ENCODE assay signal across 7 mouse cellular contexts in genomic region chr9:51766175-51767062, GRCm38 (mm10). TPM values are rescaled to one million over a fixed set of nuclear protein-coding genes. Genes with fewer than 3 reads are reported as not detected.
DNase-seq lines count a peak whose midpoint lies in the region; ATAC-seq and TF ChIP-seq lines count a peak whose summit lies in the region.

No protein-coding gene starts in this region.

- H3K4me2 ChIP-seq in heart, postnatal 0 days (ENCODE audit: low read depth, low read length): peak overlapping the region; percentile 96
- H3K4me2 ChIP-seq in midbrain, postnatal 0 days (ENCODE audit: low read depth, low read length, poor library complexity, severe bottlenecking): peak overlapping the region; percentile 67

- no peak overlapping the region for H3K9ac ChIP-seq in heart, postnatal 0 days (replicated peaks; ENCODE audit: low read depth, low read length)
- H3K9ac ChIP-seq in midbrain, postnatal 0 days (replicated peaks; ENCODE audit: low read length, poor library complexity, severe bottlenecking): peak overlapping the region; percentile 97

- no peak for TF ChIP-seq CTCF in heart, postnatal 0 days (IDR thresholded peaks at IDR 0.05; ENCODE audit: low read depth)
- TF ChIP-seq CTCF in midbrain, postnatal 0 days (IDR thresholded peaks at IDR 0.05): no peak; the same call in 1 of the 2 replicates

- WGBS in heart, postnatal 0 days: under 1% methylated on average over 27 of the region's 29 CpGs
- WGBS in limb, embryonic 10.5 days: under 1% methylated on average over 29 of the region's 29 CpGs
- WGBS in midbrain, postnatal 0 days: 1% methylated on average over 23 of the region's 29 CpGs

- no peak overlapping the region for H3K27ac ChIP-seq in heart, postnatal 0 days (ENCODE audit: low read depth)
- no peak overlapping the region for H3K27ac ChIP-seq in limb, embryonic 10.5 days
- peak overlapping the region; percentile 96 for H3K27ac ChIP-seq in midbrain, postnatal 0 days (ENCODE audit: low read depth, low read length)

- no peak for TF ChIP-seq EP300 in heart, postnatal 0 days (IDR thresholded peaks at IDR 0.05; ENCODE audit: low read depth)

- DNase-seq in thymus, postnatal 0 days (ENCODE audit: low spot score): peak; percentile 46
- DNase-seq in thymus, postnatal 25 days: no peak
- DNase-seq in cerebellum, postnatal 10 days: peak; percentile 75 to 78
- no peak for DNase-seq in heart, postnatal 0 days (ENCODE audit: low spot score)
- DNase-seq in limb, embryonic 10.5 days (ENCODE audit: low spot score): peak; percentile 59
- peak; percentile 76 for DNase-seq in midbrain, postnatal 0 days (ENCODE audit: low spot score)
- no peak for DNase-seq in ovary, postnatal 10 days (ENCODE audit: low spot score)

- H3K27me3 ChIP-seq in heart, postnatal 0 days (ENCODE audit: control insufficient read depth, insufficient read depth, low read length): peaks cover 55% of the 10 kb centered on the region
- H3K27me3 ChIP-seq in limb, embryonic 10.5 days (ENCODE audit: low read depth, poor library complexity, severe bottlenecking): peaks cover 71% of the 10 kb centered on the region
- no peaks in the 10 kb centered on the region for H3K27me3 ChIP-seq in midbrain, postnatal 0 days (ENCODE audit: insufficient read depth, low read length)

- H3K9me3 ChIP-seq in heart, postnatal 0 days (replicated peaks; ENCODE audit: control insufficient read depth, low read length): no peaks in the 10 kb centered on the region
- no peaks in the 10 kb centered on the region for H3K9me3 ChIP-seq in limb, embryonic 10.5 days (replicated peaks)
- no peaks in the 10 kb centered on the region for H3K9me3 ChIP-seq in midbrain, postnatal 0 days (ENCODE audit: low read length)

- H3K4me3 ChIP-seq in heart, postnatal 0 days (ENCODE audit: low read depth, low read length): peak overlapping the region; percentile 75
- peak overlapping the region; percentile 62 for H3K4me3 ChIP-seq in limb, embryonic 10.5 days
- H3K4me3 ChIP-seq in midbrain, postnatal 0 days (ENCODE audit: low read depth, low read length): peak overlapping the region; percentile 93

- no peaks in the 10 kb centered on the region for H3K36me3 ChIP-seq in heart, postnatal 0 days (replicated peaks; ENCODE audit: control insufficient read depth, insufficient read depth, low read length)
- H3K36me3 ChIP-seq in limb, embryonic 10.5 days: no peaks in the 10 kb centered on the region
- no peaks in the 10 kb centered on the region for H3K36me3 ChIP-seq in midbrain, postnatal 0 days (ENCODE audit: insufficient read depth, low read length)

- peaks cover 12% of the 10 kb centered on the region; the same call in 1 of the 2 replicates for H3K4me1 ChIP-seq in heart, postnatal 0 days (ENCODE audit: control insufficient read depth, insufficient read depth)
- peaks cover 20% of the 10 kb centered on the region for H3K4me1 ChIP-seq in limb, embryonic 10.5 days
- peaks cover 4% of the 10 kb centered on the region; the same call in 1 of the 2 replicates for H3K4me1 ChIP-seq in midbrain, postnatal 0 days (ENCODE audit: insufficient read depth, low read length)

- no peak; the same call in 1 of the 2 replicates for ATAC-seq in heart, postnatal 0 days (ENCODE audit: insufficient read depth, low read depth)
- ATAC-seq in midbrain, postnatal 0 days (ENCODE audit: low FRiP score): peak; percentile 13; the same call in 1 of the 2 replicates

RNA-seq across cellular contexts. Expression of gene Arhgap20, which starts 1.3 kb away (rescaled TPM):
- polyA plus RNA-seq in thymus, postnatal 0 days (2015; fragmentation: Nextera tagmentation; extraction: Ambion mirVana): 1.5 and 1.7 TPM in 2 replicates
- 1.6 and 6.7 TPM in 2 replicates for total RNA-seq in heart, postnatal 0 days (2014; rRNA removed; ENCODE audit: low replicate concordance)
- polyA plus RNA-seq in heart, postnatal 0 days (2015; fragmentation: Nextera tagmentation; extraction: Ambion mirVana): 0.83 and 0.91 TPM in 2 replicates
- polyA plus RNA-seq in limb, embryonic 10.5 days (2016; fragmentation: Nextera tagmentation; extraction: Ambion mirVana): 0.28 and 0.63 TPM in 2 replicates
- 36.1 and 38.6 TPM in 2 replicates for total RNA-seq in midbrain, postnatal 0 days (2014; rRNA removed)
- 21.0 and 28.2 TPM in 2 replicates for polyA plus RNA-seq in midbrain, postnatal 0 days (2015; fragmentation: Nextera tagmentation; extraction: Ambion mirVana)

Comparison
In these comparisons a context has a peak if more than half of its experiments do, and no peak if none do; other contexts are left out.
1. DNase-seq: peak in thymus, postnatal 0 days (single experiment), cerebellum, postnatal 10 days (2 of 2), limb, embryonic 10.5 days (single experiment) and midbrain, postnatal 0 days (single experiment); none in thymus, postnatal 25 days (single experiment), heart, postnatal 0 days (single experiment) and ovary, postnatal 10 days (single experiment).
2. Peak in every context shown above with its lines, with median percentiles within 50 percentile points of each other: H3K4me3 ChIP-seq.